Mouse (Mus musculus) liver, embryonic 14.5 days (tissue): ENCODE results near the gene Senp7.

Experiments
- CTCF ChIP-seq: IDR thresholded peaks from 2 replicates; pipeline ENCODE4 v1.5.1; 2016; ENCODE audit warnings: antibody characterized with exemption, low read depth, control low read depth
- EP300 ChIP-seq: IDR thresholded peaks from 2 replicates; pipeline ENCODE4 v1.6.1; 2016; ENCODE audit warnings: antibody characterized with exemption, low read depth

DNA sequence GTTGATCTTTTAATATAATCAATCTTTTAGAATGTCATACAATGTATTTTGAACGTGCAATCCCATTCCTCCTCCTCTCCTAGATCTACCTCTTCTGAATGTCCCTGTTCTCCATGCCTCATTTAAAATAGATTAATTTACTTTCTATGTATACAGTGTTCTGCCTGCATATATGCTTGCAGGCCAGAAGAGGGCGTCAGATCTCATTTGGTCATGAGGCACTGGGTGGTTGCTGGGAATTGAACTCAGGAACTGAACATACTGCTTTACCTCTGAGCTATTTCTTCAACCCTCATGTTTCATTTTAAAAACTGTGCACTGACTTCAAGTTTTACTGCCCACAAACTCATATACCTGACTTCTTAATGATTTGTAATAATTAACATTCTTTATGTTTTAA is 99.5 kb downstream of the Senp7 start:
- peak; percentile 40; the same call in 1 of the 2 replicates for TF ChIP-seq CTCF
- no peak for TF ChIP-seq EP300
